Mouse (Mus musculus): ENCODE measurements around the gene Epb41l2.

- no peak for TF ChIP-seq CTCF (IDR thresholded peaks at IDR 0.05; ENCODE audit: low read depth, low read length)
- TF ChIP-seq POLR2A (IDR thresholded peaks at IDR 0.05; ENCODE audit: extremely low read depth, insufficient read depth, low read length) = no peak
Observed at GRCm38 (mm10) chr10:25426058-25426457, 66.5 kb downstream of the Epb41l2 start.
